Mouse (Mus musculus): ENCODE measurements around the gene Fads1. TPM values are rescaled to one million over a fixed set of nuclear protein-coding genes. Genes with fewer than 3 reads are reported as not detected.
A peak's percentile ranks its signal among the peaks of the same experiment; 100 is the strongest.

Fads1 gene
- total RNA-seq, 2 experiments from 2014 or later = 177 to 270 TPM

DNA sequence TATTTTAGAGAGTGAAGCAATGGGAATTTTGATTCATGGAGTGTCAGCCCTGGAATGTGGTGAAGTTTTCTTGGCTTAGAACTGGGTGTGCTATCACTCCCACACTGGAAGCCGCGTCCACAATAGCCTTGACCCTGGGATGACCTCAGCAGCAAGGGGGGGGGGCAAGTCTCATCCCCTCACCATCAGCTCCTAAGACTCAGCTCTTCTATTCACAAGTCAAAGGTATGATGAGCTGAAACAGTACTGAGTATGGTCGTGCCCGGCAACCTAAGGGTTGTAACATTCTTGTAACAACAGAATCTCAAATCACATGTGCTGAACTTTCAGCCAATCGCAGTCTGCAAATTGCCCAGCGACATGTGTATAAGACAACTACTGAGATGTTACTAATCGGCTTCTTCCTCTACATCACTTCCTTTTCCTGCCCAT lies 5.7 kb upstream of the Fads1 start:
- DNase-seq = no peak

GRCm38 (mm10) chr19:10181225-10181624 lies 1.5 kb upstream of the Fads1 start:
- no peak for DNase-seq

DNA sequence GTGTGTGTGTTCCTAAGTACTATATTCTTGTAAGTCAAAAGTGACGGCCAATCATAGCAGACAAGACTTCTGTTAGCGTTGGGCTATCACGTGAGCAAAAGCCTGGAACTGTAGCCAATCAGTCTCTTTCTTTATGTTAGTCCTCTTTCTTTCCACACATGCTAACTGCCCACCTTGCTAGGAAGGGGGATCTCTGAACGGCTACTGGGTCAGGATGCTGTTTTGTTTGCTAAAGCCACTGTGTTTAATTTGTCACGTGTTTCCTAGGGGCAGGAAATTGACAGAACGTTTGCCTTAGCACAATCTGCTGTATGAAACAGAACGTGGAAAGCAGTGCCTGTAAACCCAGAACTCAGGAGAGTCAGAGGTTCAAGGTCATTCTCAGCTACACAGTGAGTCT lies 546 bp upstream of the Fads1 start:
- no peak for DNase-seq

DNA sequence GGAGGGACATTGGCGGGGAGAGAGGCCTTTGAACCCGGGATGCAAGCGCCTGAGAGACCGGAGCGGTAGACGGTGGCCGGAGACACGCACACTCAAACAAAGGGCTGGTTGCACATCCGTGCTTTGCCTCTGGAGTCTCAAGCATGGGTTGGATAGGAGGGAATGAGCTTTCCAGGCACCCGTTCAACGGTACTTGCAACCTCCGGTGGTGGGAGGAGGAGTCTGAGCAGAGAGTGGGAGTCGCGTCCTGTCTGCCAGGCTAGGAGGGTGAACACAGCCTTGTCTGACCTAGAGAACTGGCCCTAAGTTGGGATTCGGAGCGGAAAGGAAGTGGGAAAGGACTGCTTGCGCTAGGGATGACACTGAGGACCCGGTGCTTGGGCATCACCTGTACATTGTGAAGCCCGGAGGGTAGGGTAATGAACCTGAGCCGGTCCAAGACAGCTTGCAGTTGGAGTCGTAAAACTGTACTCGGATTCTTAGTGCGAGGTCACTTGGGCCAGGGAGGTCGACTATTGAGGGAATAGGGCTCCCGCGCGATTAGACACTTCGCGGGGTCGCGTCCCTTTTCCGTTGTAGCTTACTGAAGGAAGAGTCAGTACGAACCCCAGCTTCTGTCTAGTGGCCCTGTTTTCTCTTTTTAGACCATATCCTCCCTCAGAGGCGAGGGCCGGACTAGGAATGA lies 753 bp downstream of the Fads1 start:
- peak; percentile 79 for DNase-seq

DNA sequence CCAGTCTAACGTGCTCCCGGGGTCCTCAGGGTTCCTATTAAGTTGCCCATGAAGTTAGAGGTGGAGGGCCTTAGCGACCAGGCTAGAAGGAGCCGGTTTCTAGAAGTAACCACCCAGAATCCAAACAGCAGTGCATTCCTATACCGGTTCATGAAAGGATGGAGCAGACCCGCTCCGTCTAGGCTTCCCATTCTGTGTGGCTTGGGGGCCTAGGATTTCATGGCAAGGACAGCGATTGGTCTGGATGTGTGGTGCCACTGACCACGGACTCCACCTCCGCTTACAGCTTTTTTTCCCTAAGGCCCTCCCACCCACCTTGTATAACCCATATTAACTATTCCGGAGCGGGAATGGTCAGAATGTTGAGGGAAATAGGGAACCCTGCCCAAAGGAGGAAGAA lies 1.4 kb downstream of the Fads1 start:
- DNase-seq = peak; percentile 75

DNA sequence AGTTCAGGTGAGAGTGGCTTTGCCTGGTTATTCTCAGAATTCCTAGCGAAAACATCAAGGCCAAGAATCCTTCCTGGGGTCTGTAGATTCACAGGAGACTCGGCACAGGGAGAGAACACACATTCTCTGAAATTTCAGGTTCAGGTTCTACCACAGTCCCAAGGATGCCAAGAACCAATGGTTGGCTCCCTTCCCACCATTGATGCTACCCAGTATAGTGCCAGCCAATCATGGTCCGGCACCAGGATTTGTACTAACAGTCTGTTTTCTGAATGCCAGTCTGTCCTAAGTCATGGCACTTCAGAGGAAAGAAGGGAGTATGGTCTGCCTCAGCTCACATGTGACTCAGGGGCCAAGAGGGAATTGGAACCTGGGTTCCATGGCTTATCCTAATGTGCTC lies 3.2 kb downstream of the Fads1 start:
- no peak for DNase-seq

DNA sequence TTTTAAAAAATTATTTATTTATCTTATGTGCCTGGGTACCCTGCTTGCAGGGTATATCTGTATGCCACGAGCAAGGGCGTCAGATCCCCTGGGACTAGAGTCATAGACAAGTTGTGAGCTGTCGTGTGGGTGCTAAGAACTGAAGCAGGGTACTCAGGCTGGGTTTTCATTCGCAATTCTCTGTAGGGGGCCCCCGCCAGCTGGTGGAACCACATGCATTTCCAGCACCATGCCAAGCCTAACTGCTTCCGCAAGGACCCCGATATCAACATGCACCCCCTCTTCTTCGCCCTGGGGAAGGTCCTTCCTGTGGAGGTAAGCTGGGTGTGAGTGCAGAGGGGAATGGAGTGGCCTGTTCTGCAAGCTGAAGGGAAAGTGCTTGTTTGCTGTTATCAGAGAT lies 3.9 kb downstream of the Fads1 start:
- DNase-seq = no peak

- DNase-seq = peak; percentile 75
These were observed 5.7 kb downstream of the Fads1 start for GRCm38 (mm10) chr19:10188281-10188811.

DNA sequence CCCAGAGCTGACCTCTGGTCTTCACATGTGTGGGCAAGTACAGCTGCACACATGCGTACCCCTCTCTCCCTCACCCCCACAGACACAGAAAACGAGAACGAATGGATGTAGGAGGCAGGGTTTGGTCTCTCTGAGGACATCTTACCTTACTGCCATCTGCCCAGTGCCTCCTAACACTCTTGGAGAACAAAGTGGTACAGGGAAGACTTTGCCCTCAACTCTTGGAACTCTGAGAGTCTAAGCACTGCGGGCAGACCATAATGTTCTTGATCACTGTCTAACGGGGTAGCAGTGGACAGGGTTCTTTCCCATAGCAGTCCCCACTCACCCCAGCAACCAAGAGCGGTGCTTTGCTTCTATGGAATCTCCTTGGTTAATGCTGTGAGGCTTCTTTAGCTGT lies 6.3 kb downstream of the Fads1 start:
- DNase-seq = no peak

DNA sequence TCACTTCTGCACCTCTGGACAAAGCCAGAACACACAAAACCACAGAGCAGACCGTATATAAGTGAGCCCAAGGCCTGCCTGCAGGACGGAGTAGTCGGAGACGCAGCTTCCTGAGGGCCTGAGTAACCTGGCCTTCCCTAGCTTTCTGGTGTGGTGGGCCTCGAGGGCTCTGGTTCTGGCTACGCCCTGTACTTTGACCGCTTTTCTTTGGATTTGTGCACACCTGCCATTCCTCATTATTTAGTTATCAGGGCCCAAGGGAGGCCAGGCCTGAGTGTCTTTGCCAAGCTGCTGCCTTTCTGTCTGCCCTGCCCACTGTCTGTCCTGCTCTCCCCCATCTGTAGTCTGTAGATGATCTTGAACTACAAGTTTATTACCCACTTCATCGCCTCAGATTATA lies 7.3 kb downstream of the Fads1 start:
- DNase-seq = no peak

DNA sequence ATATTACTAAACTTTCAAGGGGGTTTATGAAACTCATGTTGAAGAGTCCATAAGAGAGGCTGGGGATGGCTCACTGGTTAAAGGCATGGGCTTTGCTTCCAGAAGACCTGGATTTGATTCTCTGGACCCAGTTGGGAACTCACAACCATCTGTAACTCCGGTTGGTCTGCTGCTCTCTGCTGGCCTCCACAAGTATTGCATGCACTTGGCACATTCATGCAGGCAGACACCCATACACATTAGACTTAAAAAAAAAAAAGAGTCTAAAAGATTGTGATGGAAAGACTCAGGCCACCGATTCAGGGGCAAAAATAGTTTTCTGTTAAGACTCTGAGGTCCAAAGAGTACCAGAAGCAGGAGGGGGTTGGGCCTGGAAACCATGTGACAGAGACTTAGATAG lies 8.1 kb downstream of the Fads1 start:
- peak; percentile 81 for DNase-seq

GRCm38 (mm10) chr19:10191326-10191725 lies 8.6 kb downstream of the Fads1 start:
- DNase-seq = no peak

DNA sequence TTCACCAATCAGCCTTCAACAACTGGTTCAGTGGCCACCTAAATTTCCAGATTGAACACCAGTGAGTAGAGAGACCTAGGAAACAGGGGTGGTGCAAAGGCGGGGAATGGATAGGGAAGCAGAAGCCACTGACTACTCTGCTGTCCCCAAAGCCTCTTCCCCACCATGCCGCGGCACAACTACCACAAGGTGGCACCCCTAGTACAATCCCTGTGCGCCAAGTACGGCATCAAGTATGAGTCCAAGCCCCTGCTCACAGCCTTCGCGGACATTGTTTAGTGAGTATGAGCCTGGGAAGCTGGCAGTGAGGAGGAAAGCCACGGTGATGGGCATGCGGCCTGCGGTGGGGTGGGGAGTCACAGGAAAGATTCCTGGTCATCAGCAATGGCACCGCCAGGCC lies 11.6 kb downstream of the Fads1 start:
- no peak for DNase-seq

GRCm38 (mm10) chr19:10195252-10195651 lies 12.6 kb downstream of the Fads1 start:
- peak; percentile 70 for DNase-seq

- no peak for DNase-seq
These were observed 14.4 kb downstream of the Fads1 start for GRCm38 (mm10) chr19:10197130-10197529.

GRCm38 (mm10) chr19:10198286-10198685 lies 15.6 kb downstream of the Fads1 start:
- no peak for DNase-seq

DNA sequence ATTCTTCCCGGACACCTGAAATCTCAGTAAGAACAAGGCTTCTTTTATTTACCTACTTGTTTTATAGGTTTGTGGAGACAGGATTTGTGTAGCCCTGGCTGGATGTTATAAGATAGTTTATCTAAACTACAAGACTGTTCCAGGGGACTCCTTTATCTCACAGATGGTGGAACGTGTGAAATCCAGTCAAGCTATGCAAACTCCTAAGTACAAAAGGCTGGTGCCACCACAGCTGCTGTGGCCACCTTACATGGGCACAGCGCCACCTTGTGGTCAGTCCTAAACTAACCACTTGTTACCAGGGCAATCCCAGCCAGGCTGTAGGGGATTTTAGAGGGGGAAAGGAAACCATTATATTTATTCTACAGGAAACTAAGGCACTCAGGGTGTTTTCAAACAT lies 16.0 kb downstream of the Fads1 start:
- DNase-seq = peak; percentile 90

DNA sequence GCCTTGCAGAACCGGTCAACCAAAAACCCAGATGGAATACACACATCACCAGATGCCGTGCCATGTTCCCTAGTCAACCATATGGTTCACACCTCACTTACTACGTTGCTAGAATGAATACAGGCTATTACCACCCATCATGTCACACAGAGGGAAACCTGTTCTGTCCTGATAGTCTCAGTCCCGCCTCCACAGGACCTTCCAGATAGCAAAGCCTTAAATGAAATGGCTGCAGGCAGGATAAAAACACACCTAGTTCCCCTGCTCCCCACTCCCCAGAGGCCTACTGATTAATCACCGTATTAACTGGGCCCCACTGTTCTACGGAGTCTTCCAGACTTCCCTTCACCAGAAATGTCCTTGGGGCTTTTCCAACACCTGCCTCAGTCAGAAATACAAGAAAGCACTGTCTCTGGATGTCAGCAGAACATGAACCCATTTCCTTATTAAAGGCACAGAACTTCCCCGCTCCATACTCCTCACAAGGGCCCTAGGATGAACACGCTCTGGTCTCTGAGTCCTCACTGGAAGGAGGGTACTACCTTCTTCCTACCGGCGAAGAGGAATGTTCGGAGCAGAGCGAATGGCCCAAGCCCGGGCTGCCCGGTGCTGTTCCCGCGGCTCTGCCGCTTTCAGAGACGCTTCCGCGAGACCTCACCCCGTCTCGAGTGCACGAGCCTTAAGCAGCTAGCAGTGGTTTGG lies 20.6 kb downstream of the Fads1 start:
- DNase-seq = no peak

DNA sequence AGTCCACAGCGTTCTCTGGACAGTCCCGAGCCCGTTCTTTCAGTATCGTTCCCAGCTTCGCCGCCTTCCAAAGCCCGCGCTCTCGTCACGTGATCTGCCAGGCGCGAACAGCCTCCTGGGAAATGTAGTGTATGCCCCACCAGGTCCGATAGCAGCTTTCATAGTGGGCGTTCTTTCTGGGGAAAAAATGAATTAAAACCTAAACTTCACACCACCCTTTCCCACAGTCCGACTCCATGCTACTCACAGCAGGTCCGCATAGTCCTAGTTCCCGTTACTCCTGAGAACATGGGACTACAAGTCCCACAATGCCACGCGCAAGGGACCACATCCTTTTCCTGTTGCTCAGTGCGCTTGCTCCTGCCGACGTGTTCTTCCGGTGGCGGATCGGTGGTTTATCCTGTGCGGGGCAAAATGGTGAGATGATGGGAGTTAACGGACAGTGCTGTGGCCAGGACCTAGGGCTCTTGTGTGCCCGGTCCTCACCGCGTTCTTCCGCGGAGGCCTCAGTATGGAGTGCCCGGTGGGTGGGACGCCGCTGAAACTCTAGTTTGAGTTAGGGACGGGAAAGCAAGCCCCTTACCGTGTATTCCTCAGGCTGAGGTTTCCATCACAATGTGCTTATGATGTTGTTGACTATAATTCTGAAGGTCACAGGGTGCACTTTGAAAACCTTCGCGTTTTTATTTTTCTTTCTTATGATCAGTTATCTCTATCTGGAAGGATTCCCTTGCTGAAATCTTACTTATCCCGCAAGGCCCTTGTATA lies 21.3 kb downstream of the Fads1 start, which contains the start of the genes Tmem258 and Fen1:
Gene Tmem258, plus strand, starts transcription at position 167 of the 768 bp plus-strand sequence.
Gene Fen1, minus strand, starts transcription at position 322 of the 768 bp plus-strand sequence.
- DNase-seq = peak; percentile 93

DNA sequence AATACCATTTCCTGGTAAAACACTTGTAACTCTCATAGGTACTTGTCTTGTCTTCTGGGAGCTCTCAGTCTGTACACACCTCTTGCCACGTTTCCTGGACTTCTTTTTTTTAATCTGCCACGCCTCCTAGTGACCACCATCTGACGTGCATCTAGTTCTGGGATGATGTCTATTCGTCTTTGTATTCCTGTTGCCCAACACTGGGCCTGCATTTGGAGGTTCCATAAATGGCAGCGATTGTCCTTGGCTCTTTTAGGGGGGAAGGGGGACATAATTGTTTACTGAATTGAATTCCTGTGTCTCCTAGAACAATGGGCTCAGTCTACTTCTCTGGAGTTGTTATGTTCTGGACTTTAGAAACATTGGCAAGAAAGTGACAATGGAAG lies 21.9 kb downstream of the Fads1 start:
- DNase-seq = peak; percentile 53

DNA sequence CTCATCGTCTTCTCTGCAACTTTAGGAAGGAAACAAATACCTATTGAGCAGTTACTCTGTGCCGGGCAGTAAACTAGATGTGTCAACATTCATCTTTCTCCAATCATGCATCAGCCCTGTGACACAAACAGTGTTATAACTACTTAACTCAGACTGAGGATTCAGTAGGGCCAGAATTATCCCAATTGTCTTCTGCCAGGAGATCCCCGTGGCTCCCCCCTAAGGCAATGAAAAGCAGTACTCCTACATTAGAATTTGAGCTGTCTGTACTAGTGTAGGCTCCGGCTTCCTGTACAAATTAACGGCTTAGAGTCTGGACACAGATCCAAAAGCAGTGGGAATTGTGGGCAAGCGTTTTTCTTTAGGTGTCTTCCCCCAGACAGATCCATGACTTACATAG lies 22.4 kb downstream of the Fads1 start:
- DNase-seq = no peak

DNA sequence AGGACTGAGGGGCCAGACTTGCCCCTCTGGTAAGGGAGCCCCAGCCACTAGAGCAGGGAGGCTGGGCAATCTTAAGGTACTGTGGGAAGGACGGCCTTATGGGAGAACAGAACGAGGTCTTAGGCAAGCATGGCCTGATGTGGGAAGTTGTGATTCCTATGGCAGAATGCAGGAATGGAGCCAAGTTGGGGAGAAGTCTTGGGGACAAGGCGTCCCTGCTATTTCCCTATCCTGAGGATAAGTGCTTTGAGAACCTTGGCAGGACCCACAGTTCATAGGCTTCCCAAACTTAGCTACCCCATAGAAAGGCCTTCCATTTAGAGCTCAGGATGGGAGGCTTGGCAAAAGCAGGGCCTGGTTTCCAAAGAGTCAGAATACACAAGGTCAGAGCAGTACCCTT lies 26.2 kb downstream of the Fads1 start:
- DNase-seq = no peak

- no peak for DNase-seq
These were observed 28.2 kb downstream of the Fads1 start for GRCm38 (mm10) chr19:10210885-10211284.
